Mouse (Mus musculus): ENCODE measurements at regions not wholly inside any gene's neighbourhood (a gene's known extent, or its start where the extent isn't known, plus 50 kb on each side); places are given as distances from the start of the nearest gene placed in this dataset.

DNA sequence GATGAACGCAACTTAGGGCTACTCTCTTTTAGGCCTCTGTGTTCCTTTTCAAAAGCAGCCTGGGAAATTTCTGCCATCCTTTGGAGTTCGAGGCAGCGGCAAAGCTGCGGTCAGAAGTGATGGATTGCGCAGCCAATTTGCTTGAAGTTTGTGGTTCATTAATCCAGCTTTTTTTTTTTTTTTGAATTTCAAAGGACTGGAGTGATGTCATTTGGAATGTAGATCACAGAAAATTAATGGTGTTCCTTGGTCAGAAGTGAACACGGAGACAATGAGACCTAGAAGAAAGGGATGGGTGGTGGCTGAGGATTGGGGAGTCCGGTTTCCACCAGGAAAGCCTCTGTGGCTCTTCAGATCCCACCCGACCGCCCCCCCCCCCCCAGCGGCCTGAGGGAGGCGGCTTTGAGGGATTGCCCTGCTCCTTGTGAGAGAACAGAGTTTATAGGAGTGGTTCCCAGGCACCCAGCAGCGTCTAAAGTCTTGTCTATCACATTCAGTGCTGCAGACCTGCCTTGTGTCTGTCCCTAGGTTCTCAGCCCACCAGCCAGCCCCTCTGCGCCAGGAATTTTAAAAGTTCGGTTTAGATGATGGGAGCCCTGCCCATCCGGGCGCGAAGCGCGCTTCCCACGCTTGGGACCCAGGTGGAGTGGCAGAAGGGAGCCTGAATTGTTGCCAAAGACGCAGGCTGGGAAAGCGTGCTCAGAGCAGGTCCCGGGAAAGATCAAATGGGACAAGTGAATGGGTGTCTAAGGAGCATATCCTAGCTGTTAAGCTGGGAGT, 135.1 kb downstream of the Klhl25 start:
- TF ChIP-seq CTCF (IDR thresholded peaks at IDR 0.05; ENCODE audit: extremely low read depth, insufficient read depth, low read length) (no peak), POLR2A (IDR thresholded peaks at IDR 0.05; ENCODE audit: extremely low read depth, insufficient read depth, low read length) (no peak)
- Histone ChIP-seq H3K4me1 (ENCODE audit: control insufficient read depth, insufficient read depth, low read length) (no peaks in the 10 kb centered on the region; the same call in 1 of the 2 replicates), H3K4me3 (ENCODE audit: insufficient read depth, low read length) (no peak overlapping the region), H3K27ac (ENCODE audit: insufficient read depth, low read length) (no peak overlapping the region)

DNA sequence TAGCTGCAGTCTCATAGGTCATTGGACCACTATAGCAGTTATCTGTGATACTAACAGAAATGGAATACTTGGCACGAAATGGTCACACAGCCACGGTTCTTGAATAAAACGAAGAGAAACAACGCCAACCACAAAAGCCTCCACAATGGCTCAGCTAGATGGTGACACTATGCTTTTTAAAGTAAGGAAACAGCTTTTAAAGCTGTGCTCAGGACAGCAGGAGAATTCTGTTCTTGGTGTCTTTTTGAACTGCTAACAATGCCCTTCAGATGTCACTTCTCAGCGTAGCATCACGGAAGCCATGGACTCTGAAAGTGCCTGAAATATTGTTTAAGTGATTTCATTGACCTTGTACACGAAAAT, 135.7 kb downstream of the Klhl25 start:
- TF ChIP-seq POLR2A (IDR thresholded peaks at IDR 0.05; ENCODE audit: extremely low read depth, insufficient read depth, low read length) (no peak), CTCF (IDR thresholded peaks at IDR 0.05; ENCODE audit: extremely low read depth, insufficient read depth, low read length) (no peak)
- Histone ChIP-seq H3K4me3 (ENCODE audit: insufficient read depth, low read length) (no peak overlapping the region), H3K27ac (ENCODE audit: insufficient read depth, low read length) (no peak overlapping the region), H3K4me1 (ENCODE audit: control insufficient read depth, insufficient read depth, low read length) (no peaks in the 10 kb centered on the region; the same call in 1 of the 2 replicates)

DNA sequence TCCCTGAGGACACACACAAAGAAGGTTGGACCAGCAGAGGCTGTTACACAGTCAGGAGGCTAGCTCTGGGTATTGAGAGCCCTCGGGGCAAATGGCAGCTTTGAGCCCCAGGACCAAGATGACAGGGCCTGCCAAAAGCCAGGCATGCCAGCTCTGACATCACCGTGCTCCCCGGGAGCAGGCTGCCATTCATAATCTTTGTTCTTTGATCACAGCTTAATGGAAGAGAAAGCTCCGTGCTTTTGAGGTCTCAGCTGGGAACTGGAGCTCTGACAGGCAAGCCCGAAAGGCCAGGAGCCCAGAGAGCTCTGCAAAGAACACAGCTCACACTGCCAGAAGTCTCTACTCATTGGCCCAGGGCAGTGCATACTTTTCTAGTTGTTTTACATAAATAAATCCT, 150.7 kb downstream of the Klhl25 start:
- Histone ChIP-seq H3K4me3 (ENCODE audit: insufficient read depth, low read length) (no peak overlapping the region), H3K4me1 (ENCODE audit: control insufficient read depth, insufficient read depth, low read length) (no peaks in the 10 kb centered on the region), H3K27ac (ENCODE audit: insufficient read depth, low read length) (no peak overlapping the region)
- TF ChIP-seq CTCF (IDR thresholded peaks at IDR 0.05; ENCODE audit: extremely low read depth, insufficient read depth, low read length) (no peak), POLR2A (IDR thresholded peaks at IDR 0.05; ENCODE audit: extremely low read depth, insufficient read depth, low read length) (no peak)

DNA sequence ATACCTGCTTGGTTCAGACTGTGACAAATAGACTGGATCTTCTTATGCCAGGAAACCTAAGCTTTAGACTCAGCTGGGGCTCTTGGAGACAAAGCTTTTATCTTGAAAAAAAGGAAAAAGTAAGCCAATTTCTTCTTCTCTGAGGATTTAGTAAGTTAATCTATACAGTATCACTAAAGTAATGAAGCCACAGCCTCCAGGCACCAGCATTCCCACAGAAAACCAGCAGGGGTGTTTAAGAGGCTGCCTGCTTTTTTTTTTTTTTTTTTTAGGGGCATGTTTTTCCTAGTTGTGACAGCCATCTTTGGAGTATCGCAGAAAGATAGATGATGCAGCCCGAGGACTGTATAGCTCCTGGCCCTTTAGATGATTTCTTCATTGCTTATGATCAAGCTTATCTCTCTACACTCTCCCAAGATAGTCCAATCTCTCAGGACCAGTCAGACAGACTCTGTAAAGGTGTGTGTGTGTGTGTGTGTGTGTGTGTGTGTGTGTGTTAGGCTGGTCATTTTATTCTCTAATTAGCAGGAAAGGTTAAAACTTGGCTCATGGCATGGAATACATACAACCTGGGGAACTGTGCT, 151.3 kb downstream of the Klhl25 start:
- no peak overlapping the region for H3K27ac ChIP-seq (ENCODE audit: insufficient read depth, low read length)
- TF ChIP-seq CTCF (IDR thresholded peaks at IDR 0.05; ENCODE audit: extremely low read depth, insufficient read depth, low read length) (no peak), POLR2A (IDR thresholded peaks at IDR 0.05; ENCODE audit: extremely low read depth, insufficient read depth, low read length) (no peak)
- no peaks in the 10 kb centered on the region for H3K4me1 ChIP-seq (ENCODE audit: control insufficient read depth, insufficient read depth, low read length)
- no peak overlapping the region for H3K4me3 ChIP-seq (ENCODE audit: insufficient read depth, low read length)

DNA sequence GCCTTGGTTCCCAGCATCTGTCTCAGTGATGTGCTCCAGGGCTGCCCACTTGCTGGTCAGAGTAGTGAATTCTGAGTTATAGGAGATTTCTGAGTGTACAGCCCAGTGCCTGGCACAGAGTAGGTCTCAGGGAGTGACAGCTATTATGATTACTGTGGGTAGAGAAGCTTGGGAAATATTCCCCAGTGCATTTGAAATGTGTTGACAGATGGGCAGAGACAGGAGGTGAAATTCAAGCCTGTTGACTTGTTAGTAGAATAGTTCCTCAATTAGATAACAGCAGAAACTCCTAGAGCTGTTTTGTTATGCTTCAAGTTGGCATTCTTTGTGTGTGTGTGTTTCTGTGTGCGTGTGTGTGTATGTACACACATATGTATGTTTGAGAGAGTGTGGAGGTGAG, 152.9 kb downstream of the Klhl25 start:
- TF ChIP-seq CTCF (IDR thresholded peaks at IDR 0.05; ENCODE audit: extremely low read depth, insufficient read depth, low read length), result no peak
- TF ChIP-seq POLR2A (IDR thresholded peaks at IDR 0.05; ENCODE audit: extremely low read depth, insufficient read depth, low read length), result no peak
- Histone ChIP-seq H3K27ac (ENCODE audit: insufficient read depth, low read length) (no peak overlapping the region), H3K4me3 (ENCODE audit: insufficient read depth, low read length) (no peak overlapping the region), H3K4me1 (ENCODE audit: control insufficient read depth, insufficient read depth, low read length) (no peaks in the 10 kb centered on the region)

DNA sequence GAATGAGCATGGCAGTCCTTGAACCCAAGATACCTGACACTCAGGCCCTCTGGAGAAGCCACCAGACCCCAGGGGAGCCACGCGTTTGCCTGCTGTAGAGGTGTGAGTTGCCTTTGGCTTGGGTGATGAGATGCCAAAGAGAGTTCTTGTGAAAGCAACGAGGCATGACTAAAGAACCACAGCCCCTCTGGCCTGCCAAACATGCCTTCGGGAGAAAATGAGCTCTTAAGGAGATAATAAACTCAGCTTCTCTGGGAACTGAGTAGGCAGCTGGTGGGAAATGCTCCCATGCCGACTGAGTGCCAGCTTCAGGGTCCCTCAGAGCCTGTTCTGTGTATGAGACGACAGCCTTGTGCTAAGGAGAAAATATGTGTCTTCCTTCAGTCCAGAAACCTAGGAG, 160.1 kb downstream of the Klhl25 start:
- H3K27ac ChIP-seq (ENCODE audit: insufficient read depth, low read length), result no peak overlapping the region
- TF ChIP-seq POLR2A (IDR thresholded peaks at IDR 0.05; ENCODE audit: extremely low read depth, insufficient read depth, low read length) (no peak), CTCF (IDR thresholded peaks at IDR 0.05; ENCODE audit: extremely low read depth, insufficient read depth, low read length) (no peak)

DNA sequence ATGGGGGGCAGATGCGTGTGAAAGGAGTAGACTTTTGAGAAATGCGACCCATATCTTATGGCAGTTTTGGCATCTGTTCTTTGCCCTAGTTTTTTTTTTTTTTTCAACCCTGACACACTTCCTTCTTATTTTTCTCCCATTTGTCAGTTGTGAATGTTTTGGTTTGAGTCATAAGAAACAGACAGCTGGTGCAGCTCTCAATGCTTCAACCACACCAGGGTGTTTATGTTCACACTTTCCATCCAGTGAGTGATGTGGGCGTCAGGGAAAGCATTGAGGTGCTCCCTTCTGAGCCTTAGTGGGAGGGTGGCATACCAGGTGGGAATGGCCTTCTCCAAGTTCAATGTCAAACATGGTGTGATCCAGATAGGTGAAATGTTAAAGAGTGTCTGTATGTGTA, 181.9 kb upstream of the Agbl1 start:
- TF ChIP-seq CTCF (IDR thresholded peaks at IDR 0.05; ENCODE audit: extremely low read depth, insufficient read depth, low read length) (no peak), POLR2A (IDR thresholded peaks at IDR 0.05; ENCODE audit: extremely low read depth, insufficient read depth, low read length) (no peak)
- H3K4me3 ChIP-seq (ENCODE audit: insufficient read depth, low read length), result no peak overlapping the region
- no peaks in the 10 kb centered on the region for H3K4me1 ChIP-seq (ENCODE audit: control insufficient read depth, insufficient read depth, low read length)
- H3K27ac ChIP-seq (ENCODE audit: insufficient read depth, low read length), result no peak overlapping the region

More for the DNA sequence above, 160.1 kb downstream of the Klhl25 start:
- no peak overlapping the region for H3K4me3 ChIP-seq (ENCODE audit: insufficient read depth, low read length)
- H3K4me1 ChIP-seq (ENCODE audit: control insufficient read depth, insufficient read depth, low read length), result no peaks in the 10 kb centered on the region

DNA sequence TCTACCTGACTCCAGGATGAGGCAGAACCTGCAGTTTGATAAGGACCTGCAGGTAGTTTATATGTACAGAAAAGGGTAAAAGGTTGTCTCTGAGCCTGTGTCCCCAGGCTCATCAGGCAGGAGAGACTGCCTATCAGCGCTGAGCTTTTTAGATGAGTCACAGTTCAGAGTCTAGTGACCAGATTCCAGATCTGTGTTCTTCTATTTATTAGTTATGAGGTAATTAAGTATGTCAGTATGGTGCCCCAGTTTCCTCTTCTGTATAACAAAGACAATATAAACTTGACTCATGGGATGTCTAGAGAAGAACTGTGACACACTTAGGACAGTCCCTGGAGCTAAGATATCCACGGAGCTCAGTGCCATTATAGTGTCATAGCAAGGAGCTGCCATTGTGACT, 180.3 kb upstream of the Agbl1 start:
- no peak for TF ChIP-seq POLR2A (IDR thresholded peaks at IDR 0.05; ENCODE audit: extremely low read depth, insufficient read depth, low read length)
- no peak for TF ChIP-seq CTCF (IDR thresholded peaks at IDR 0.05; ENCODE audit: extremely low read depth, insufficient read depth, low read length)
- Histone ChIP-seq H3K4me3 (ENCODE audit: insufficient read depth, low read length) (no peak overlapping the region), H3K27ac (ENCODE audit: insufficient read depth, low read length) (no peak overlapping the region), H3K4me1 (ENCODE audit: control insufficient read depth, insufficient read depth, low read length) (no peaks in the 10 kb centered on the region)

DNA sequence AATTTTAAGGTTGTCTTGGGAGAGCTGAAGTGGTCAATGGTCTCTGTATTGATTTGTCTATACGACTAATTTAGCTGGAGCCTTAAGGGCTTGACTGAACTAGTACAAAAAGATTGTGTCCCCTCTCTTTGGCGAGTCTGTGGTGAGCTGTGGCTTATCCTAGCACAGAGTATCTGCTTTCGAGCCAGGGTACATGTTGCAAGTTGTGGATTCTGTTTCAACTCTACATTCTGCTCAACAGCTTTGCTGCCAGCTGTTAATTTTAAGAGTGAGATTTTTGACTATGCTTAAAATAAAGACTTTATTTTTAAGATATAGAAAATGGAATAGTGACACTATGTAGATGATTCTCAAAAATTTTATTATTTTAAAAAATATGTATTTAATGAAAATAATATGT, 175.8 kb upstream of the Agbl1 start:
- TF ChIP-seq CTCF (IDR thresholded peaks at IDR 0.05; ENCODE audit: extremely low read depth, insufficient read depth, low read length), result no peak
- TF ChIP-seq POLR2A (IDR thresholded peaks at IDR 0.05; ENCODE audit: extremely low read depth, insufficient read depth, low read length), result no peak
- no peaks in the 10 kb centered on the region for H3K4me1 ChIP-seq (ENCODE audit: control insufficient read depth, insufficient read depth, low read length)
- H3K4me3 ChIP-seq (ENCODE audit: insufficient read depth, low read length), result no peak overlapping the region
- no peak overlapping the region for H3K27ac ChIP-seq (ENCODE audit: insufficient read depth, low read length)

DNA sequence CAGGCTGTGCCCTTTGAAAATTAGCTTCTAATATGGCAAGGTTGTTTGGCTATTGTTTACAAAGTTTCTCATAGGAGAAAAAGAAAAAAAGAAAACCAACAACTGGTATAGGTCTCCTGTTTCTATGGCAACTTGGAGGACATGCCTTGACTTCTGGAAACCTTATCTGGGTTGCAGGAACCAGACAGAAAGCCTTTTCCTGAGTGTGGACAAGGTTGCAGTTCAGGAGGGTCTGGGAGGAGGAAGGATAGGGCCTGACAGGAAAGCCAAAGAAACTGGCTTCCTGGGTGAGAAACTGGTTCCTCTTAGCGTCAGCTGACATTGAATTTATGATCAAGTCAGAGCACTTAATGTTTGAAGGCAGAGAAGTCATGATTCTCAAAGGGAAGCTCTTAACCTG, 130.5 kb upstream of the Agbl1 start:
- Histone ChIP-seq H3K4me1 (ENCODE audit: control insufficient read depth, insufficient read depth, low read length) (no peaks in the 10 kb centered on the region), H3K27ac (ENCODE audit: insufficient read depth, low read length) (no peak overlapping the region), H3K4me3 (ENCODE audit: insufficient read depth, low read length) (no peak overlapping the region)
- TF ChIP-seq POLR2A (IDR thresholded peaks at IDR 0.05; ENCODE audit: extremely low read depth, insufficient read depth, low read length), result no peak
